Mouse (Mus musculus) erythroblast, embryonic 14.5 days (primary cell): ENCODE data around the gene Acer1.

Source experiments
- GATA1 ChIP-seq: IDR thresholded peaks from 2 replicates; pipeline ENCODE4 v1.6.1; 2012; ENCODE audit warnings: low read length, inconsistent platforms, mixed read lengths
- TAL1 ChIP-seq: IDR thresholded peaks from 3 replicates; pipeline ENCODE4 v1.6.1; 2012; ENCODE audit warnings: low read length, inconsistent platforms, mixed read lengths

- TF ChIP-seq TAL1 (no peak), GATA1 (no peak)
Observed at GRCm38 (mm10) chr17:57012245-57012795, 30.4 kb upstream of the Acer1 start.
